Mouse (Mus musculus): Measurements from ENCODE around the gene Dock6.

- no peak for TF ChIP-seq ZMIZ1 (IDR thresholded peaks at IDR 0.05; ENCODE audit: low read depth, low read length)
- TF ChIP-seq E2F4 (IDR thresholded peaks at IDR 0.05; ENCODE audit: borderline replicate concordance, low read depth, low read length) = no peak
- no peak for TF ChIP-seq CTCF (IDR thresholded peaks at IDR 0.05 in 2 of 3, conservative IDR thresholded peaks at IDR 0.05 in 1 of 3; ENCODE audit: control insufficient read depth in 1 of 3, insufficient read depth in 1 of 3, low read depth in 2 of 3, low read length in 3 of 3, poor library complexity in 1 of 3, severe bottlenecking in 1 of 3)
- no peak for TF ChIP-seq POLR2A (IDR thresholded peaks at IDR 0.05; ENCODE audit: control insufficient read depth in 1 of 2, insufficient read depth in 1 of 2, low read depth in 1 of 2, low read length in 2 of 2, poor library complexity in 1 of 2)
- no peak for TF ChIP-seq HCFC1 (IDR thresholded peaks at IDR 0.05; ENCODE audit: low read depth, low read length)
- TF ChIP-seq KAT2A (conservative IDR thresholded peaks at IDR 0.05; ENCODE audit: low read depth, low read length) = no peak
- no peak for TF ChIP-seq ELF1 (IDR thresholded peaks at IDR 0.05; ENCODE audit: low read depth, low read length)
- no peak for TF ChIP-seq POLR2AphosphoS2 (IDR thresholded peaks at IDR 0.05; ENCODE audit: low read length)
- TF ChIP-seq USF1 (IDR thresholded peaks at IDR 0.05; ENCODE audit: low read depth, low read length) = no peak
- no peak for TF ChIP-seq ZC3H11A (IDR thresholded peaks at IDR 0.05; ENCODE audit: low read depth, low read length)
Measured at GRCm38 (mm10) chr9:21847926-21848325, 4.5 kb downstream of the Dock6 start.
